Mouse (Mus musculus): ENCODE measurements at regions not wholly inside any gene's neighbourhood (a gene's known extent, or its start where the extent isn't known, plus 50 kb on each side); places are given as distances from the start of the nearest gene placed in this dataset.

- TF ChIP-seq CTCF (IDR thresholded peaks at IDR 0.05; ENCODE audit: extremely low read depth, insufficient read depth, low read length) (no peak), POLR2A (IDR thresholded peaks at IDR 0.05; ENCODE audit: extremely low read depth, insufficient read depth, low read length) (no peak)
- H3K27ac ChIP-seq (ENCODE audit: insufficient read depth, low read length) = no peak overlapping the region
- H3K4me1 ChIP-seq (ENCODE audit: control insufficient read depth, insufficient read depth, low read length) = no peaks in the 10 kb centered on the region; the same call in 1 of the 2 replicates
- H3K4me3 ChIP-seq (ENCODE audit: insufficient read depth, low read length) = no peak overlapping the region
Observed at GRCm38 (mm10) chr3:33312230-33312825, 169.3 kb upstream of the Pex5l start.

DNA sequence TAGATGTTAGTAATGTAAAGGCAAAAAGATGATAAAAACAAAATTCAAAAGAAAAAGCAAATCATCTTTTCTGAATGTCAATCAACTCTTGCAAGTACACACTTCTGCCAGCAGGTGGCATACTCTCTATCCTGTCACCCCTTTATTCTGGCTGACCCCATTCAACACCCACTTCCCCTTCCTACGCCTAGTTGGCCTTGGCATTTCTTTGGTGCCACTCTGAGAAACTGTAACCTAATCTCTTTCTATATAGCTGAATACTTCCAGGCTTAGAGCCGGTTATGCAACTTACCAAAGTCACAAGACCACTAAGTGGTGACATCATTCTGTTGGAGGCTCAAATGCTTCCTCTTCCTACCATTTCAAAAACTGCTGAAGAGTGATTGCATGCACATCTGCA lies 165.2 kb upstream of the Pex5l start:
- Histone ChIP-seq H3K27ac (ENCODE audit: insufficient read depth, low read length) (no peak overlapping the region), H3K4me1 (ENCODE audit: control insufficient read depth, insufficient read depth, low read length) (peaks cover 1% of the 10 kb centered on the region; the same call in 1 of the 2 replicates), H3K4me3 (ENCODE audit: insufficient read depth, low read length) (no peak overlapping the region)
- peak; percentile 37; the same call in 1 of the 2 replicates for TF ChIP-seq CTCF (IDR thresholded peaks at IDR 0.05; ENCODE audit: extremely low read depth, insufficient read depth, low read length)
- no peak for TF ChIP-seq POLR2A (IDR thresholded peaks at IDR 0.05; ENCODE audit: extremely low read depth, insufficient read depth, low read length)

- TF ChIP-seq CTCF (IDR thresholded peaks at IDR 0.05; ENCODE audit: extremely low read depth, insufficient read depth, low read length) (no peak), POLR2A (IDR thresholded peaks at IDR 0.05; ENCODE audit: extremely low read depth, insufficient read depth, low read length) (no peak)
- H3K4me1 ChIP-seq (ENCODE audit: control insufficient read depth, insufficient read depth, low read length) = peaks cover 1% of the 10 kb centered on the region; the same call in 1 of the 2 replicates
- peak overlapping the region; percentile 54 for H3K27ac ChIP-seq (ENCODE audit: insufficient read depth, low read length)
- H3K4me3 ChIP-seq (ENCODE audit: insufficient read depth, low read length) = no peak overlapping the region
Observed at GRCm38 (mm10) chr3:33306169-33306568, 163.1 kb upstream of the Pex5l start.

GRCm38 (mm10) chr3:33305756-33306155 lies 162.7 kb upstream of the Pex5l start:
- H3K27ac ChIP-seq (ENCODE audit: insufficient read depth, low read length) = peak overlapping the region; percentile 54
- H3K4me1 ChIP-seq (ENCODE audit: control insufficient read depth, insufficient read depth, low read length) = peaks cover 1% of the 10 kb centered on the region; the same call in 1 of the 2 replicates
- TF ChIP-seq CTCF (IDR thresholded peaks at IDR 0.05; ENCODE audit: extremely low read depth, insufficient read depth, low read length) = no peak
- TF ChIP-seq POLR2A (IDR thresholded peaks at IDR 0.05; ENCODE audit: extremely low read depth, insufficient read depth, low read length) = no peak

DNA sequence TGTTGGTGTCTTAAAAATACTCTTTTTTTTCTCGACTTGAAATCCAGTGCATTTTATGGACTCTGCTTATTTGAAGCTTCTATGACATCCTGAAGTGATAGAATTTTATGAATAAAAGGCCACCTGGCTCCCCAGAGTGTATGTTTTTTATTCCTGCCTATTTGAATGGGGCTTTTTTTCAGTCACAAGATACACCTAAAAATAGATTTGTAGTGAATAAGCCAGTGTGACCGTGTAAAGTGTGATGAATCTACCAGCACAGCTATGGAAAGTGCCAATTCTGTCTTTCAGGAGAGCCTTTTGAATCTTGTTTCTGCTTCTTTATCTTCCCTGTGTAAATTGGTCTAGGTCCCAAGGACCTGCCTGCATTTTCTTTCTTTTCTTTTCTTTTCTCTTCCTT lies 119.8 kb upstream of the Pex5l start:
- no peak for TF ChIP-seq POLR2A (IDR thresholded peaks at IDR 0.05; ENCODE audit: extremely low read depth, insufficient read depth, low read length)
- no peak for TF ChIP-seq CTCF (IDR thresholded peaks at IDR 0.05; ENCODE audit: extremely low read depth, insufficient read depth, low read length)
- Histone ChIP-seq H3K4me3 (ENCODE audit: insufficient read depth, low read length) (no peak overlapping the region), H3K27ac (ENCODE audit: insufficient read depth, low read length) (no peak overlapping the region), H3K4me1 (ENCODE audit: control insufficient read depth, insufficient read depth, low read length) (no peaks in the 10 kb centered on the region)

More at GRCm38 (mm10) chr3:33305756-33306155, 162.7 kb upstream of the Pex5l start:
- H3K4me3 ChIP-seq (ENCODE audit: insufficient read depth, low read length) = no peak overlapping the region

- TF ChIP-seq POLR2A (IDR thresholded peaks at IDR 0.05; ENCODE audit: extremely low read depth, insufficient read depth, low read length) = no peak
- TF ChIP-seq CTCF (IDR thresholded peaks at IDR 0.05; ENCODE audit: extremely low read depth, insufficient read depth, low read length) = no peak
- Histone ChIP-seq H3K4me3 (ENCODE audit: insufficient read depth, low read length) (no peak overlapping the region), H3K4me1 (ENCODE audit: control insufficient read depth, insufficient read depth, low read length) (no peaks in the 10 kb centered on the region)
Observed at GRCm38 (mm10) chr3:33219271-33220065, 76.4 kb upstream of the Pex5l start.

GRCm38 (mm10) chr3:33218291-33218690 lies 75.2 kb upstream of the Pex5l start:
- TF ChIP-seq POLR2A (IDR thresholded peaks at IDR 0.05; ENCODE audit: extremely low read depth, insufficient read depth, low read length) (no peak), CTCF (IDR thresholded peaks at IDR 0.05; ENCODE audit: extremely low read depth, insufficient read depth, low read length) (no peak)
- Histone ChIP-seq H3K4me1 (ENCODE audit: control insufficient read depth, insufficient read depth, low read length) (no peaks in the 10 kb centered on the region), H3K27ac (ENCODE audit: insufficient read depth, low read length) (no peak overlapping the region), H3K4me3 (ENCODE audit: insufficient read depth, low read length) (no peak overlapping the region)

More at GRCm38 (mm10) chr3:33219271-33220065, 76.4 kb upstream of the Pex5l start:
- no peak overlapping the region for H3K27ac ChIP-seq (ENCODE audit: insufficient read depth, low read length)

- H3K4me1 ChIP-seq (ENCODE audit: control insufficient read depth, insufficient read depth, low read length) = no peaks in the 10 kb centered on the region
- H3K4me3 ChIP-seq (ENCODE audit: insufficient read depth, low read length) = no peak overlapping the region
- no peak for TF ChIP-seq CTCF (IDR thresholded peaks at IDR 0.05; ENCODE audit: extremely low read depth, insufficient read depth, low read length)
- TF ChIP-seq POLR2A (IDR thresholded peaks at IDR 0.05; ENCODE audit: extremely low read depth, insufficient read depth, low read length) = no peak
- H3K27ac ChIP-seq (ENCODE audit: insufficient read depth, low read length) = no peak overlapping the region
Observed at GRCm38 (mm10) chr3:33217360-33218034, 74.5 kb upstream of the Pex5l start.

DNA sequence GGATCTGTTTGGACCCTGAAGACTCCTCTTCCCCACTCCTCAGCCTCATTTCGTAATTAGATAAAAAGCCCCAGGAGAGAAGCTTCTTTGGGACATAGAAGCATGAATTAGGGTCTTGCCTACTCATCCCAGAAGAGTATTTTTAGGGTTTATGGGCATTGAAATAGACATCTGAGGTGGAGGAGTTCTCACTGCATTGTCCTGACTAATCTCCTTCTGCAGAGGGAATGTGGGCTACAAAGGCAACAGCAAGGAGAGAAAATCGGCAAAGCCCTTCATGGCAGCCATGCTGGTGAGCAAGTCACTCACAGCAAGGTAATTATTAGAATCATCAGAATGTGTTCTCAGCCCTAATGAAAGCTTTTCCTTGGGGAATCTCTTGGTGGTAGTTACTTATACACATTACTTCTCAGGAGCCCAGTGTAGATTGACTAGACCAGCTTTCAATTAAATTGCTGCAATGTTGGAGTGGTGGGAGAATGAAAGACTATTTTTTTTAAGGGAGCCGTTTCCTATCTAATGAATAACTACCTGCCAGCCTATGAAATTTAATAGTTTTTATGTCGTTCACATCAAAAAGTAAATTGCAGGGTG lies 68.3 kb upstream of the Pex5l start:
- H3K4me1 ChIP-seq (ENCODE audit: control insufficient read depth, insufficient read depth, low read length) = no peaks in the 10 kb centered on the region
- H3K4me3 ChIP-seq (ENCODE audit: insufficient read depth, low read length) = no peak overlapping the region
- no peak for TF ChIP-seq CTCF (IDR thresholded peaks at IDR 0.05; ENCODE audit: extremely low read depth, insufficient read depth, low read length)
- TF ChIP-seq POLR2A (IDR thresholded peaks at IDR 0.05; ENCODE audit: extremely low read depth, insufficient read depth, low read length) = no peak
- H3K27ac ChIP-seq (ENCODE audit: insufficient read depth, low read length) = no peak overlapping the region
